Mouse (Mus musculus) left cerebral cortex, postnatal 4 days (tissue): ENCODE data around the gene Hbs1l. TPM values are rescaled to one million over a fixed set of nuclear protein-coding genes. Genes with fewer than 3 reads are reported as not detected.

ENCODE experiments used
- DNase-seq: peaks from one replicate; pipeline ENCODE4 v3.0.0-alpha.2; 2022
- intact Hi-C: fragments of 180-260 bp; cut with DNase I; formaldehyde crosslinking; loops from one replicate; pipeline ENCODE4 v1.15.1; 2025
- total RNA-seq, 2 experiments: library from RNA; stranded (reverse); gene quantifications; 2 replicates each; pipeline ENCODE4 v1.2.3; 2021

The Hbs1l gene
- total RNA-seq, 2 experiments from 2014 or later, result 97.7 to 102 TPM

DNA sequence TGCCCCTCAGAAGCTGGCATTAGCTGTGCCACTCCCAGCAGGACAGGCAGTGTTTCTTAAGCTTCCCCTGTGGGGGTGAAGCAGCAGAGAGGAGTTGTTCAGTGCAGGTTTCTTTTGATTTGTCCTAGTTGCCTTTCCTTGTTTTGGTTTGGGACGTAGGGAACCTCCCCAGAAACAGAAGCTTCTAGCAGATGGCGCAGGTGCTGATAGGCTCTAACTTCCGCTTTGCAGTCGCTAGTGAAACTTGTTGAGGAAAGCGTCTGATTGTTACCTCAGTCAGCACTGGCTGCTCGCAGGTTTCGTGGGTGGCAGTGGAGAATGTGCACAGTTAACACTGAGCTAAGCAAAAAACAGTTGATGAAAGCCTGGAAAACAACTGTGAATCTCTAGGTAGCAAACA is 6.0 kb downstream of the Hbs1l start:
- intact Hi-C loops, result no loop called here
- no peak for DNase-seq

DNA sequence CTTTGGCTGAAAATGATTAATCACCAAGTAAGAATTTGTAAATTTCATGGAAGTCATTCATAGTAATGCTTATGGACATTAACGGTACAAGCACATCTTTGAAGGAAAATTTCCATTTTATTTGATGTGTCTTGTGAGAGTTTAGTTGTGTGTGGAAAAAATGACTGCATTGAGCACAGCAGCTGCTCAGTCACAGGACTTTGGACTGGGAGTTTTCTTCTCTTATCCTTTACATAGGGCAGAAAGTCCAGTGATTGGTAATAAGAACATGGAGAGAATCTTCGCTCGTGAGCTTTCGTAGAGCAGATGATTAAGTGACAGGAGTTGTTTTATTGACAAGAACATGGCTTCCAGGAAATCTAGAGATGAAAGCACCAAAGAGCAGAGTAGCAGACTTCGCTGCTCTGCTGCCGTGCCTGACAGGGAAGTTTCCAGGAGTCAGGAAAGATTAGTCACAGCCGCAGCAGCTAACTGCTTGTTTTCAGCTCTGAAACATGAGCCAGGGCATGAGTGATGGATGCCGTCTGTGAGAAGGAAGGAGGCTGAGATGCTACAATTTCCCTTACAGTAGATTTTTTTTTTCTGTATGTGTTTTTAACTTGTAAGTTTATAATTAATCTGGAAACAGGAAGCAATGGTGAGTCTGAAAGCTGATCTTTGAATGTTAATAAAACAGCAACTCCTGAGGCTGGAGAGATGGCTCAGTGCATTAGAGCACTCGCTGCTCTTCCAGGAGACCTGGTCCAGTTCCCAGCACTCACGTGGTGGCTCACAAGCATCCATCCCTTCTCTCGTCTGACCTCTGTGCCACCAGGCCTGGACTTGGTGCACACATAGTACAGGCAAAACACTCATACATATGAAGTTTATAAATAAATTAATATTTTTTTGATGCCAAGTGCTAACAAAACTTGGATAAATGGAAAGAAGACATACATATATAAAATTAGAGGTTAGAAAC is 9.2 kb downstream of the Hbs1l start:
- no peak for DNase-seq
- intact Hi-C loops, result no loop called here

DNA sequence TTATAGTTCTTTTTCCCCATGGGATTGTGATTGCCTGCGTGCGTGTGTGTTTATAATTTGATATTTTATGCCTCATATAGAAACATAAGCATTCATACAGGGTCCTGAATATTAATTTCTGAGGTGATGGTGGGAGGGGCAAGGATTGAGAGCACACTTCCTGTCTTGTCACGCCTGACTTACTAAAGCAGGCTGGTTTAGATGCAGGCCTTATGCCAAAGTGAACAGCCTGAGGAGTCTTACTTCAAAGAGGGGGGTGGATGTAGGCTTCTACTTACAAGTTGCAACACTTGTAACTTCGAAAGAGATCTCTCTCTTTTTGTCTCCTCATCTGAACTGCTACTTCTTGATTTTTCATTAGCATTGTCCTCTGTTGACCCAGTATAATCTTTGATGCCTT is 18.0 kb downstream of the Hbs1l start:
- DNase-seq, result no peak
- intact Hi-C loops, result no loop called here

GRCm38 (mm10) chr10:21316123-21316522 is 20.3 kb downstream of the Hbs1l start:
- DNase-seq, result no peak
- intact Hi-C loops, result no loop called here

DNA sequence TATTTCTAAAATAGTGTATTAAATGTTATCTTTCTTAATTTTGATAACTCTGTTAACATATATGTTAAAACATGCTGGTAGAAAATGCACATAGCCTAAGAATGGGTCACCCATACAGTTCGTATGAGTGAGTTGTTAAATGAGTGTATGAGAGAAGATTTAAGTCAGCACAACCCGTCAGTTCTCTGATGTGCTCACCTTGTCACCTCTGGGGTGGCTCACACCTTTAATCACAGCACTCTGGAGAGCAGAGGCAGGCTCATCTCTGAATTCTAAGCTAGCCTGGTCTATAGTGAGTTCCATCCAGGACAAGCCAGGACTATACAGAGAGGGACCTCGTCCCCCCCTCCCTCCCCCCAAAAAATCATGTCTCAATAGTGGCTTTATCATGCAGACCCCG is 22.5 kb downstream of the Hbs1l start:
- intact Hi-C loops, result no loop called here
- no peak for DNase-seq

- DNase-seq, result no peak
- intact Hi-C loops, result no loop called here
Measured at GRCm38 (mm10) chr10:21318996-21319395, 23.2 kb downstream of the Hbs1l start.

- intact Hi-C loops, result no loop called here
- DNase-seq, result no peak
Measured at GRCm38 (mm10) chr10:21320601-21321000, 24.8 kb downstream of the Hbs1l start.

GRCm38 (mm10) chr10:21326352-21326751 is 30.6 kb downstream of the Hbs1l start:
- intact Hi-C loops, result no loop called here
- no peak for DNase-seq

GRCm38 (mm10) chr10:21327605-21328135 is 31.9 kb downstream of the Hbs1l start:
- DNase-seq, result no peak
- intact Hi-C loops, result no loop called here

DNA sequence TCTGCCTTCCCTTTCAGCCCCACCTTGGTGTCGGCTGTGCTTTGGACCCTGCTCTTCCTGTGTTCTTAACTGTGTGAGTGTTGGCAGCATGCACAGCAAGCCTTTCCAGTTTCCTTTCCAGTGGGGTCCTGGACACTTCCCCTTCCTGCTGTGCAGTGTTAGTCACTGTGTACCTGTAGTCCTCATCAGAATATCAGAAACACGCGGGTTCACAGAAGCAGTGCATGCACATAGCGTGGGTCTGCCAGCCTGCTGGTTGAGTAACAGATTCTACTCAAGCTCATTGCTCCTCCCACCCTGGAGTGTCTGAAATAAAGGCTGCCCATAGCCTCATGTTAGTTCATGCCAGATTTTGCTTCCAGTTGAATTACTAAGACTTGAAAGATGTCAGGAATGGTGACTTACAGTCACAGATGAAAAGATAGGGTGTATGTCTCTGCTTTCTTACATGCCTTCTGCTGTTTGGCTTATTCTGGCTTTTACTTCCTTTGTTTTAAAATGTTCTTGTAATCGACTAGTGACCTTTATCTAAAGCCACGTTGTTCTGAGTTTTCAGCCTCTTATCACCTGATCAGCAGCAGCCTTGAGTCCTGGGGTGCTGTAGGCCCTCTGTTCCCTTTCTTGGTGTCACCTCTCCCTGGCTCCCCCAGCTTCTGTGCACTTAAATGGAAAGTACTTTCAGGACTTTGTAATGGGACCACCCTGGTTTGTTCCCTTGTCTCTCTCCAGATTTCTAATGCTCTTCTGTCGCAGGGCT is 38.7 kb downstream of the Hbs1l start:
- no peak for DNase-seq
- intact Hi-C loops, result no loop called here

DNA sequence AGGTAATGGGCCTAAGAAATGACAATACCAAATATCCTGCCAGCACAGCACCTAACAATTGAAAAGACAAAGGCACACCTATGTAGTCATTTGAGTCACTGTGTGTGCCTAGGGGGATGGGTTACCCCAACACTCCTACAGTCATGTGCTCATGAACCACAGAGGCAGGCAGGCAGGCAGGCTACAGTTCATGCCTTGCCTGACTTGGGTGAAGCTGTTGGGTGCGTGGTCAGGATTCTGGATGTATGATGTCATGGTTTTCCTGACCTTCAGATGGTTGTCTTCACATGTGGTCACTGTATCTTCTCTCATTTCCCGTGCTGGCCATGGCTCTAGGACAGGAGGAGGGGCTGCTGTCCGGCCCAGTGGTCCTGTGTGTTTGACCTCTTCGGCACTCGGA is 39.8 kb downstream of the Hbs1l start:
- intact Hi-C loops, result no loop called here
- DNase-seq, result no peak

- DNase-seq, result no peak
- intact Hi-C loops, result no loop called here
Measured at GRCm38 (mm10) chr10:21337191-21337590, 41.4 kb downstream of the Hbs1l start.

DNA sequence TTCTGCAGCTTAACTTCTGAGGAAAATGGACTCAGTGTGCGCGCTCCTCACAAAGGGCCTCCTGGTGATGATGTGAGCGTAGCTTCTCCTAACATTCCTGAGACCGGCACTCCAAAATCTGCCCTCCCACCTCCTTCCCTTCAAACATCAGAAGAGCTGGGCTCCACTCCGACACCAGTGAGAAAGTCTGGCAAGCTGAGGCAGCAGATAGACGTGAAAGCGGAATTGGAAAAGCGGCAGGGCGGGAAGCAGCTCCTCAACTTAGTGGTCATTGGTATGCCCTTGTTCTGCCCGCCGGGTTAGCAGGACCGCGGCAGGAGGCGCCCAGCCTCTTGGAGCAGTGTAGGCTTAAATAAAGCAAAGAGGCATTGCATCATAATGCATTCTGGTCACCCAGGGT is 45.9 kb downstream of the Hbs1l start:
- no peak for DNase-seq
- intact Hi-C loops, result no loop called here

DNA sequence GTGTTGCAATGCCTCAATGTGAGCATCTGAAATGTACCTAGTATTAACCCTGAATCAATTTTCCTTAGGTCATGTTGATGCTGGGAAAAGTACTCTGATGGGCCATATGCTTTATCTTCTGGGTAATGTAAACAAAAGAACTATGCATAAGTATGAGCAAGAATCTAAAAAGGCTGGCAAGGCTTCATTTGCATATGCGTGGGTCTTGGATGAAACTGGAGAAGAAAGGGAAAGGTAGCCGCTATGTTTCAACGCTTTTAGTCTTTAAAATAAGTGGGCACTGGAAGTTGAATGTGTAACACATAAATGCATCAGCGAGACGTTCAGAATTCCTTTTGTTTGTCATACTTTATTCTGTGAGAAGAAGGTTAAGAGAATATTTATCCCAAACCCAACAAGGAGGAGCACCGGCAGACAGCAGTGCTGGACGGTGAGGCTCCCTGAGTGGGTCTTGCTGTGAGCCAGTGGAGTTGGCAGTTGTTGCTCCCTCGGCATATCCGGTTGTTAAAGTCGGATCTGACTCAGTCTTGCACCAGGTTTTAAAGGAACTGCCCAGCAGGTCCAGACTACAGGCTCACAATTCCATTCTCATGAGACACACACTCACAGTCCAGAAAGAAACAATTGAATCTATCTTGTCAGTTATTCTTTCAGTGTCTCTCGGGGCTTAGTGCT is 46.7 kb downstream of the Hbs1l start:
- intact Hi-C loops, result no loop called here
- DNase-seq, result no peak

- intact Hi-C loops, result no loop called here
- peak; percentile 17 for DNase-seq
Measured at GRCm38 (mm10) chr10:21347332-21347731, 51.6 kb downstream of the Hbs1l start.

DNA sequence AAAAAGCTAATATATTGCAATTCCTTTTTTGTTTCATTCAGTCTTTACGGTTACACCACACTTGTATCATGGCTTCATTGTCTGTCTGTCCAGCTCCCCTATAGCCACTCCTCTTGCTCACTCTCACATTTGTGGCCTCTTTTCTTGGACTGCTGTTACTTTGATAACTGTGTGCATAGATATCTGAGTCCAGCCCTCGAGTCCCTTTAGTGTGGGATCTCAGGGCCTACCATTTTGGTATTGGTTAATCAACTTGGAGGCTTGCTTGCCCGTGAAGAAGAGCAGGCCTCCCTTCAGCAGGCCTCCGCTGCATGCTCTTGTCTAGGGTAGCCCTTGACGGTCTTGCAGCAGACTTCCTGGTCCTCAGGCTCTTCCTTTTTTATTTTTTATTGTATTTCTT is 53.7 kb downstream of the Hbs1l start:
- no peak for DNase-seq
- intact Hi-C loops, result no loop called here

DNA sequence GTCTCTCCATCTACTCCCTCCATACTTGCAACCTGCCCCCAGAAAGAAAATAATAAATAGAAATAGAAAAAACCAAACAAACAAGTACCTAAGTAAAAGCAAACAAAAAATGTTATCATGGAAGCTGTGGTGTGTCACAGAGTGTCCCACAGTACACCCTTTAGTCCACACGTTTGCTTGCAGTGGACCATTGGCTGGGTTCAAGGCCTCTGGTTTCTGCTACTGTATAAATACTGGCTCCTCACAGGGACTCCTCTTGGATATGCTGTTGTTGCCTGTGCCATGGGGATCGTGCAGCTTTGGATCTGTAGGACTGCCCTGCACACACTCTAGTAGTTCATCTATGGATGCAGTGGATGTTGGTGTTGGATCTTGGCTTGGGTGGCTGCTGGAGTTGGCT is 54.2 kb downstream of the Hbs1l start:
- DNase-seq, result no peak
- intact Hi-C loops, result no loop called here

GRCm38 (mm10) chr10:21350531-21351515 is 55.0 kb downstream of the Hbs1l start:
- DNase-seq, result no peak
- intact Hi-C loops, result no loop called here

GRCm38 (mm10) chr10:21351766-21352165 is 56.0 kb downstream of the Hbs1l start:
- intact Hi-C loops, result no loop called here
- no peak for DNase-seq

DNA sequence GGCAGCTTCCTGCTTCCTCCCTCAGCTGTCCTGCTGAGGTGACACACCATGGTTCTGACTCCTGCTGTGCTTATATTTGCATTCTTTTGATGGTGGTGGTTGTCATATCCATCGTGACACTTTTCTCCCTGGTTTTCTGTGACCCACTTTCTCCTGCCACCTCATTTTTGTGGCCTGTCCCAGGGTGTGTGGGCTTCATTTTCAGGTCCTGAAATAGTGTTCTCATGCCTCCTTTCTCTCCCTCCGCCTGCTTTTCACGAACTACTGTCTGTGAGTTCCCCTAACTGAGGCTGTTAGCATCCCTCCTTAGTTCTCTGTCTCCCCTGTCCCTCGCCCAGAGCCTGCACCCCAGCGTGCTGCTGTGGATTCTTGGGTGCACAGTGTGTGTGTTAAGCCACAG is 58.1 kb downstream of the Hbs1l start:
- intact Hi-C loops, result no loop called here
- DNase-seq, result no peak
